Mouse (Mus musculus): Measurements from ENCODE around the gene Lif.

Lif gene

DNA sequence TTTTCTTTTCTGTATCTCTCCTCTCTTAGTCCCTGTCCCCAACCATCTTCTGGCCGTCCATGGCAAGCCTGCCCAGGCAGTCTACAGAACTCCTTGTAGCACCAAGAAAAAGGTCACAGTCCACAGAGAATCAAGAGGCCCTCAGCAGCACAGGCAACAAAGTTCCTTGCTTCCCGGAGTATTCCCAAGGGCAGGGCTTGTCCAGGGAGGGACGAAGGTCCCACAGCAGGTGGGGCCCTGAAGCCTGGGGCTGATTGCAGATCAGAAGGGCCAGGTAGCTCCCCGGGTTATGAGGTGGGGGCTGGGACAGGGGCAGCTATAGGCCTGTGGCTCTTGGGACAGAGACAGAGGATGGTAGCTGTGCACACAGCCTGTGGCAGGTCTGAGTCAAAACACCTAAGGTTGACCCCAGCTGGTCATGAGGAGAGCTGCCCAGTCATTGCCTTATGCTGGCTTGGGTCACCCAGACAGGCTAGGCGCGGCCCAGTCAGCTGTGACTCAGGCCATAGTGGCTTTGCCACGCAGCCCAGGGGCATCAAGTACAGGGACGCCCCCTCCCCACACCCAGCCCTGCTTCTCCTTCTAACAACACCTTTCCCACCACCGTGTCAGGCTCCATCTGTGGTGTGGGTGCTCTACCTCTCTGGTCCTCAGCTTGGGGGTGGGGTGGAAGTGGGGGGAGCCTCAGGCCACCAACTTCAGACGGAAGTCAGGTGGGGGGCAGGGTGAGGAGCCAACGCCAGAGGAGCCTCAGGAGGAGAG is at the start of gene Lif:
Lif (plus strand) TSS at position 712 of the 762 bp plus-strand sequence.
- DNase-seq (ENCODE audit: low spot score in 2 of 2), result no peak

DNA sequence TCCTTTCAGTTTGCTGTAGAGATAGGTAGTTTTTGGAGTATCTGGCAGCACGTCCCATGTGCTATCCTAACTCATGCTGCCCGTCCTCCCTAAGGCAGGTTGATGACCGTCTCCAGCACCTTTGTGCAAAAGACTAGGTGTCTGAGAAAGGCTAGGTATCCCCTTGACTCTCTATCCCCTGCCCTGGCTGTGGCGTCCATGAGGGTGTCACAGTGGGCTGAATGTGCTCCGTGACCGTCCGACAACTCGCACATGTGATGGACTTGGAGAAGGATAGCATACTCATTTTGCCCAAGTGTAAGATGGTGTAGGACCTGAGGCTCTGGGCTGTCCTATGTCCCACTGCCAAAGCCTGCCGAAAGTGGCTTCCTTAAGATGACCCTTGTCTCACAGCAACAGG is 49.7 kb upstream of the Lif start:
- DNase-seq (ENCODE audit: low spot score in 2 of 2), result no peak

DNA sequence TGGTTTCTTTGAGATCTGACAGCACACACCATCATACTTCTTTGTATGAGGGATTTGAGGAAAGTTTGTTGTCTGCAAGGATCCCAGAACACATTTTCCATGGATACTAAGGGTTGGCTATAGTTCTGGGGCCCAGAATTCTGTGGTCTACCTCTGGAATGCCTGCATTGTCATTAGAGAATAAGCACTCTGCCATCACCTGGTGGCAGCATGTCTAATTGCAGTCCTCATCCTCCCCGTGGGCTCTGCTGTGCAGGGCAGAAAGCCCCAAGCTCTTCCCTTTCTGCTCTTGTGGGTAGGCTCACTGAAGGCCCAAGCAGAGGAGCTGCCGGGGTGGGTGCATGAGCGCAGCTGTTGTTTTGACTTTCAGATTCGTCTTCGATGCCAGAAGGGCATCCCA is 47.8 kb upstream of the Lif start:
- no peak for DNase-seq (ENCODE audit: low spot score in 2 of 2)

DNA sequence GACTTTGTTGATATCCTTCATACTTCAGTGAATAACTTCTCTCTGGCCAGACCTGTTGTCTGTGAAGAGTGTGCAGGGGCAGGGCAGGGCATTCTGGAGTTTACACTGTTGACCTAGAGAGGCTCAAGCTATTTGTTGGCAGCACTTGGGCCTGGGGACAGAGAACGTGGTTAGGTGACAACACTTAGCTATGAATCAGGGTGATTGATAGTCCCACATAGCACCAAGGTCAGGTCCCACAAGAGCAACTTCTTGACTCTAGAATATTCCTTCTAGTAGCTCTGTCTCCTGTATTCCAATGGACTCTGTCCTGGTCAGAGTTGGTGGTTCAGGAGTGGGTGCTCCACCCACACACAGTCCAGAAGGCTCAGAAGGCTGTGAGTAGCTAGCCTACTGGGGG is 46.6 kb upstream of the Lif start:
- DNase-seq (ENCODE audit: low spot score in 2 of 2), result no peak

DNA sequence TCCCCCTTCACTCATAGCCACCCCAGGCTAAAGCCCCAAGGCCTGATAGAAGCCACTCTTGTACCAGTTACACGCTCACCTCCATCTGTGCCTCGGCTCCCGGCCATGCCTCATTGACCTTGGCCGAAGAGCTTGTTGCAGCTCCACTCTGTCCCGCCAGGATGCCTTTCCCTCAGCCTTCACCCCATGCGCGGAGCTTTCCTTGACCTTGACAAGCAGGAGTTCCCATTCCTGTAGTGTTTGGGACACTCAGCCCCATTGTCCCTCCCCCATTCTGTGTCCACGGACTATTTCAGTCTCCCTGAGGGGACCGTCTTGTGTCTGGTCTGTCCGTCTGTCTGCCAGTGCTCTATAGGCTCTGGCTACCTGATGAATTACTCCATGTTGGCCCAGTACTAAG is 44.2 kb upstream of the Lif start:
- no peak for DNase-seq (ENCODE audit: low spot score in 2 of 2)

DNA sequence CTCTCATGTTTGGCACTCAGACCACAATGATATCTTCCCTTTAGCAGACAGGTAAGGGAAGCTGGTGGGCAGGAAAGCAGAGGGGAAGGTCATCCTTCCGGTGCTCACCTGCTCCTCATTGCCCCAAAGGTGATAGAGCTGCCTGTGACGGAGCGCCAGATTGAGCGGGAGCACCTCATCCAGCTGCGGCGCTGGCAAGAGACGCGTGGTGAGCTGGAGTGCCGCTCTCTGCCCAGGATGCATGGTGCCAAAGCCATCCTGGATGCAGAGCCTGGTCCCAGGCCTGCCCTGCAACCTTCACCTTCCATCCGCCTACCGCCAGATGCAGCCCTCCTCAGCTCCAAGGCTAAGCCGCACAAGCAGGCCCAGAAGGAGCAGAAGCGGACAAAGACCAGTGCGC is 42.8 kb upstream of the Lif start:
- DNase-seq (ENCODE audit: low spot score in 2 of 2), result no peak

DNA sequence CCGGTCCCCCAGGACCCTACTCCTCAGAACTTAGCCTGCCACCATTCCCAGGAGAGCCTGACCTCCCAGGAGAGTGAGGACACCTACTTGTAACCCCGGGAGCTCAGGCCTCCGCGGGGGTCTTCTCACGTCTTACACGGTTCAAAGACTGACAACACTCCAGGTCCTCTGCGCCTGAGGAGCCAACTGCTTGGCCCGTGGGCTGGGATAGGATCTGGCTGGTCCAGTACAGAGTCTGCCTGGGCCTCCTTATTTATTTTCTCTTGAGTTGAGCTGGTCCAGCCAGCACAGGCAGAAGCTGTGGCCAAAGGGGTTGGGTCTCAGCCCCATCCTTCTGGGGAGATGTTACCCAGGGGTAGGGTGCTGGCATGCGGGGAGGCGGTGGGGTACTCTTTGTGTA is 42.3 kb upstream of the Lif start:
- DNase-seq (ENCODE audit: low spot score in 2 of 2), result no peak

DNA sequence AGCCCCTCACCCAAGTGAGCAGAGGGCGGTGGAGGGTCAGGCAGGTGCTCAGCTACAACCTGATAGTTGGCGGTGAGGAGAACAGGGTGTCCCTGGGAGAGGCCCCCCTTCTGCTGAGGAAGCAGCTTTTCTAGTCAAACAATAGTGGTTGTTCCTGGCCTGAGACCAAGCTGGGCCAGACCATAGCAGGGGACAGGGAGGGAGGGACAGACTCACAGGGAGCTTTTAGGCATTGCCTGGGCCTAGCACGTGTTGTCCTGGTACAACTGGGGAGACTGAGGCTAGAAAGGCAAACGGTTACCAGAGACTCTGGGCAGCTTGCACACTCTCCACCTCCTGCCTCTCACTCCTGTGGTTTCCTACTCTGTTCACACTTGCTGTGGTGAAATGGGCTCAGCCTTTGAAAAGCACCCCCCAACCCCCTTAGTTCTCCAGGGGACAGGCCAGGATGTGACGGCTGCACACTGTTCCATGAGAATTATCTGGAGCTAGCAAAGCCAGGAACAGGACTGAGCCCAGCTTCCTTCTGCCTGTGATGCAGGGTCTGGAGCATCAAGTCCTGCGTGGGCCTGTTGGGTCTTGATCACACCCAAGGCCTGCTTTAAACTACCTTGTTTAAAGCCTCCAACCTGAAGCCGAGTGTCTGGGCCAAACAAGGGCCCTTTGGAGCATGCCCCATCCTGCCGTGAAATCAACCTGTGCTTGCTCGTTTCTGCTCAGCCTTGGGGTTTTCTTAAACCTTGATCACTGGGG is 40.9 kb upstream of the Lif start:
- no peak for DNase-seq (ENCODE audit: low spot score in 2 of 2)

DNA sequence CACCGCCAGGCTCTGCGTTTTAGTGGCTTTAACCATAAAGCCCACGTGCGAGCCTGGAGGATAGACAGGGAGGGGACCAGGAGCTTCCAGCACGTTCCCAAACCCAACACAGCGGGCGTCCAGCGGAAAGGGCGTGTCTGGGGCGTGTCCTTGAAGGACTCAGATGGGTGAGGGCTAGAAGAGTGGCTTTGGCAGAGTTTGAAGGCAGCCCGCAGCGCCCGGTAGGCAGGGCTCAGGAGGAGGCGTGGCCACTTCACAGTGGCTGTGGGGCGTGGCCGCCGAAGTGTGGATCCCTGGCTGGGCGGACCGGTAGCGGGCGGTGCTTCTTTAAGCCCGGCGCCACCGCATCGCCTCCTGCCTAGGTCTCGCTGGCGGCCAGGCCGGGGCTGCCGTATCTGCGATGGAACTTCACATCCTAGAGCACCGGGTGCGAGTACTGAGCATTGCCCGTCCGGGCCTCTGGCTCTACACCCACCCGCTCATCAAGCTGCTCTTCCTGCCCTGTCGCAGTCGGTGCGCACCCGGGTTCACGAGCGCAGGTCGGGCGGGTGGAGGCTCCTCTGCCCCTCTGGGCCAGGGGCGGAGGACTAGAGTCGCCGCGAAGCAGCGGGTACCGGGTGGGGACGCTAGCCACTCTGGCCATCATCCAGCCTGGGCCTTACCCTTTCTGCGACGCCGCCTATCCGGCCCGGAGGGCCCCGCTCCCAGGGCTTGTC is 39.3 kb upstream of the Lif start, which contains the start of gene Castor1:
Castor1 (plus strand) TSS at position 312 of the 716 bp plus-strand sequence.
- DNase-seq (ENCODE audit: low spot score in 2 of 2), result peak; percentile 52 to 70

DNA sequence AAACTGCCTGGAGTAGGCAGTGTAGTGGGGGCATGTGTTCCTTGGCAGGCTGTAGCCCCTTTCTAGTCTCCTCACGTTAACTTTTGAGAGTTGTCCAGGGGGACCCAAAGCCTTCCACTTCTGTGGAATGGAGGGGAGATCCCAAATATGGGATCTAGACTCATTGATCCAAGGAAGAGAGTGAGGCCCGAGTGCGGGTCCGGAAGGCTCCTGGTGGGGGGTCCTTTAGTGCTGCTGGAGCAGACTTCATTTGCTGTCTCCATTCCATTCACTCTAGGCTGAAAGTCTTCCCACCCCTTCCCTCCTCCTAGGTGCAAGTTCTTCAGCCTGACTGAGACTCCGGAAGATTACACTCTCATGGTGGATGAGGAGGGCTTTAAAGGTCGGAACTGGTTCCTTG is 38.7 kb upstream of the Lif start:
- DNase-seq (ENCODE audit: low spot score in 2 of 2), result no peak

DNA sequence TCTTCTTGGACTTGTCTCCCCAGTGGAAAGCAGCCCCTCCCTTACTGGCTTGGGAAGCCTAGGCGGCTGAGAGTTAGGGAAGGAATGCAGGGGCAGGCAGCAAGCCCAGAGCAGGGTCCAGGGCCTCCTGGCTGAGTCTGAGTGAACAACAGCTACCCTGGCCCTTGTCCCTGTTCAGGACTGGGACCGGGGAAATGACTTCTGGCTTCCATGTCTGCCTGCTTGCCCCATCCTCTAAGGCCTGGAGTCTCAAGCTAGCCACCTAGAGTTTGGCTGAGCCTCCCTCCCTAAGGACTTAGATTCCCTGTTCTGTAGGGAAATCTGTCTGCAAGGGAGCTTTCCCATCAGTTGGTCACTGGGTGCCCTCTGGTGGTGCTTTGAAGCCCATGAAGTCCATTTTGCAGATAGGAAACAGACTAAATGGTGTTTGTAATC is 38.0 kb upstream of the Lif start:
- peak; percentile 83 for DNase-seq (ENCODE audit: low spot score in 2 of 2)

DNA sequence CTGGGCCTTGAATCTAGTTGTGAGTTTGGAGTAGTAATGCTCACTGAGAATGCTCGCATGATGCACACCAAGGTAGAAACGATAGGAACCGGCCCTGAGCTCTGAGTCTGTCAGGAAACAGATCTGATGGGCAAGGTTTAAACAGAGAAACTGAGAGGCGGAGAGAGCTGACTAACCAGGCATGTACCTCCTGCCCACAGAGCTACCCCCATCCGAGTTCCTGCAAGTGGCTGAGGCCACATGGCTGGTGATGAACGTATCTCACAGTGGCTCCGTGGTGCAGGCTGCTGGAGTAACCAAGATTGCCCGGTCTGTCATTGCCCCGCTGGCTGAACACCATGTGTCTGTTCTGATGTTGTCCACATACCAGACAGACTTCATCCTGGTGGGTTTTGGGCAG is 37.4 kb upstream of the Lif start:
- peak; percentile 16 to 25 for DNase-seq (ENCODE audit: low spot score in 2 of 2)

DNA sequence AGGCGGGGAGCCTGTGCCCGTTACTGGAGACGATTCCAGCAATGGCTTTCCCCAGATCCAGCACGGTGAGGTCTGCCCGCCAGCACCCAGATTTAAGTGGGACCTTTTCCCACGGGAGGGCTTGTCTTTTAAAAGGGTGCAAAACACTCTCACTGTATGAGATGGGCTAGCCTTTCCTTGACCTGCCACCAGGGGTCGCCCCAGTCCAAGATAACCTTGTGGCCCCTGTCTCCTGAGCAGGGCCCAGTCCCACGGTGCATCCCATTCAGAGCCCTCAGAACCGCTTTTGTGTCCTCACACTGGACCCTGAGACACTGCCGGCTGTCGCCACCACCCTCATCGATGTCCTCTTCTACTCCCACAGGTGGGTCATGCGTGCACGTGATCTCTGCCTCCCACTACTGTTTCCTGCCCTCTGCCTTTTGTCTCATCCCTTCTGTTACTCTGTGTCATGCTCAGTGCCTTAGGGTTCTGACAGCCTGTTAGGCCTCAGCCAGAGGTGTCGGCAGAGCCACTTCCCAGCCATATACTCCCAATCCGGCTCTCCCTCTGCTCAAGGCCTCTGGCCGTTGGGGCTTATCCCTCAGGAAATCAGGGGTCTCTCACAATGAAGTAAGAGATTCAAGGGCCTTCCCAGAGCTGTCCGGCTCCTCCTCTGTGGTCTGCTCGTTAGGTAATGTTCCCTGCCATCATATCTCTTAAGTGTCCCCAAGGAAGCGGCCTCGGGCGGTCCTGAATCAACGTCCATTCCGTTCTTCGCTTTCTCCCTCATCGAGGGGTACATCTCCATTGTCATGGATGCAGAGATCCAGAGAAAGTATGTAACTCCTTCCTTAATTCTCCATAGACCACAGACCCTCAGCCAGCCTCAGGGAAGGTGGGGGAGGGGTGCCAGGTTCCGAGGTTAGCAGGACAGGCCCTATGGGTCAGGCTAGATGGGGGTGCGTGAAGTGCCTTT is 36.6 kb upstream of the Lif start:
- peak; percentile 61 to 64 for DNase-seq (ENCODE audit: low spot score in 2 of 2)

DNA sequence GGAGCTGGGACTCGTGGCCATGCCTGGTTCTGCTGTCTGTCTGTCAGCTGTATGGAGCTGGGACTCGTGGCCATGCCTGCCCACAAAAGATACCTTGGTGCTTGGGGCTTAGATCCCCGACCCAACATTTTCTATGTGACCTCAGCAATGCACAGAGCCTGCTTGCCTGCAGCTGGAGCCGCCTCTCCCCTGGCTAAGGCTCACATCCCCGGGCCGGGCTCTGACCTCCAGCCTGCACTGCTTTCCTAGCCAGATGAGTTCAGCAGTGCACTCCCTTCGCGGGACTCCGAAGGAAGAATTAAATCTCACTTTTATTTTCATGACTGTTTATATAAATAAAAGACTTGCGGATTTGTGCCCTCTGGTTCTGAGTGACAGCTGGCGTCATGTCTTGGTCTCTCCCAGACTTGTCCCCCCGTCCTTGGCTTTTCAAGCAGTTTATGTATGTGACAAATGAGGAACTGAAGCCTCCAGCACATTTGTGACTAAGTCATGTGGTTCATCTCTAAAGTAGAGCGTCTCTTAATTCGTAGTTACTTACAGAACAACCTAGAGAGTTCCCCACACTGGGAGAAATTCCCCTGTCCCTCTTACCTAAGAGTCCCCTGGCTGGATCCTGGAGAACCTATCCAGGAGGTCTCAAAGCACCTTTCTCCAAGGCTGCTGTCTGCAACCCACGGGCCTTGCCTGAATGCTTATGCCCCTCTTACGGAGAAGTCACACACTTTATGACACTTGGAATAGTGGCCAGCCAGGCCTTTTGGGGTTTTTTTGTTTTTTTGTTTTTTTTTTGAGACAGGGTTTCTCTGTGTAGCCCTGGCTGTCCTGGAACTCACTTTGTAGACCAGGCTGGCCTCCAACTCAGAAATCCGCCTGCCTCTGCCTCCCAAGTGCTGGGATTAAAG is 35.1 kb upstream of the Lif start:
- no peak for DNase-seq (ENCODE audit: low spot score in 2 of 2)

DNA sequence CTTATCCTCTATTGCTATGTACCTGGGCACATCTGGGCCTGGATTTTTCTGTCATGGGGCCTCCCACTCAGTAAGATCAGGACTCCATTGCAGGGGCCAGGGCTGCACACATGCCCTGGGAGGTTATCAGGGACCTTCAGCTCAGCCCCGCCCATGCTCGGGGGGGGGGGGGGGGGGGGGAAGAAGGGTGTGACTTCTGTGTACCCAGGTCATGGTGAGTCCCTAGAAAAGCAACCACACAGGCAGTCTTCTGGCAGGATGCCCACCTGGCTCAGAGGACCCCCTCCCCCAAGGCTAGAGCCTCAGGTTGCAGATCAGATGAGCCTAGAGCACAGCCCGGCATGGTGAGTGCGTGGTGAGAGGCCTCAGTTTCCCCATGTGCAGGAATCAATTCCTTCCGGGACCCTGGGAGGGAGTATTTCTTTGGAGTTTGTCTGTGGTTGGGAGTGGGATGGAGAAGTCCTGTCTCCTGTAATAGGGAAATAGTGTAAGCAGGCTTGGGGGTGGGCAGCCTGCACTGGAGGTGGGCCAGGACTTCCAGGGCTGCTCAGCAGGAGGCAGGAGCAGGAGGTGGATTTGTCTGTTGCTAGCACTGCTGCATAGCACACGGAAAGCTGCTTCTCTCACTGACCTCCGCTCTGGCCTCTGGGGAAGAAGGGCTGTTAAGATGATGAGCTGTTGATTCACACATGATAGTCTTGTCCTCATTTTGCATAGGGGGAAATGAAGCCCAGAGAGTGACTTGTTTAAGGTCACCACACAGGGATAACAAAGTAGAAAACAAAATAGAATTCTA is 33.8 kb upstream of the Lif start:
- DNase-seq (ENCODE audit: low spot score in 2 of 2), result no peak

DNA sequence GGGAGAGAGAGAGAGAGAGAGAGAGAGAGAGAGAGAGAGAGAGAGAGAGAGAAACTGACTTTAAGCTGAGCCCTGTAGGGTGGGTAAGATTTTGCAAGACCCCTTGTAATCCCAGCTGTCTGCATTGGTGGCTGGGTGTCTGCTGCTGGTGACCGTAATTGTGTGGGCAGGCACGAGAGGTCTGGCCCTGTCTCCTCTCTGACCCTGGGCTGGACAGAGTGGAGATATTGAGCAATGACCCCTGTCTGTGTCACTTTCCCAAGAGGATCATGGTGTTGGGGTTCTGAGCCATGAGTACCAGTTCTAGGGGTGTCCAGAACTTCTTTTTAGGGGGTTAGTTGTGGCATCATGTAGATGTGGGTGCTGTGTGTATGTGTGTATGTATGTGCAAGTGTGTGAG is 33.1 kb upstream of the Lif start:
- no peak for DNase-seq (ENCODE audit: low spot score in 2 of 2)

DNA sequence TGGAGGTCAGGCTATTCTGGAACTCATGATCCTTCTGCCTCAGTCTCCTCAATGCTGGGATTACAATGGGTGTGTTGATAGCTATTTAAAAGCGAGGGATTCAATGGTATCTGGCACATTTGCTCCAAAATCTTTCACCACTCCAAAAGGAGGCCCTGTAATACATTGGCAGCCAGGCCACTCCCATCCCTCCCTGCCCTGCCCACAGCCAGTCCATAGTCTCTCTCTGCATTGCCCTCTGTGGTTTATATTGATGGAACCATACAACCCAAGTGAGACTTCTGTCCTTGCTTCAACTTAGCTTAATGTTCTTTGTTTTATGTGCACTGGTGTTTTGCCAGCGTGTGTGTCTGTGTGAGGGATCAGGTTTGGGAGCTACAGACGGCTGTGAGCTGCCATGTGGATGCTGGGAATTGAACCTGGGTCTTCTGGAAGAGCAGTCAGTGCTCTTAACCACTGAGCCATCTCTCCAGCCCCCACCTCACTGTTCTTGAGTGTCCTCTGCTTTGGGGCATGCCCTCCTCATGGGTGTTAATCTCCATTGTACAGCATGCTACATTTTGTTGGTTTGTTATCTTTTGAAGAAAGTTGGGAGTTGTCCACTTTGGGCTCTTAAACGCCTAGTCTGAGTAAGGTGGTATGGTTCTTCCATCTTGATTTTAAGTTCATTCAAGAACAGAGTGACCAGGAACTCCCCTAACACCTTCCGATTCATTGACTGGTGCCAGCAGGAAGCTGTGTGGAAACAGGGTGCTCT is 30.6 kb upstream of the Lif start:
- DNase-seq (ENCODE audit: low spot score in 2 of 2), result no peak

DNA sequence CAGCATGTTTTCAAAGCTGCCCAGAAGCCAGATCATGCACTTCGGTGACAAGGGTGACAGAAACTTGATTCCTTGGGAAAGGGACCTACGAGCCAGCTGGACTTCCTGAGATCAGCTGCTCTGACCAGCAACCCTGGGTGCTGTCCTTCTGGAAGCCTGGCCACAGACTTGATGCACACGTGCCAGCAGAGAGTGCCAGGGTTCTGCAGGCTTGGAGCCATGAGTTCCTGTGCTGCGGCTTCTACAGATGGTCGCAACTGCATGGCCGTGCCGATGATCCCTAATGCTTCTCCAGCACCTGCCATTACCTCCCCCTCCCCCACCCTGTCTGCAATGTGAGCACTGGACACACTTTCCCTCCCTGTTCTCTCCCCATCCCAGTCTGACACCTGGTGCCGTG is 28.9 kb upstream of the Lif start:
- DNase-seq (ENCODE audit: low spot score in 2 of 2), result no peak

DNA sequence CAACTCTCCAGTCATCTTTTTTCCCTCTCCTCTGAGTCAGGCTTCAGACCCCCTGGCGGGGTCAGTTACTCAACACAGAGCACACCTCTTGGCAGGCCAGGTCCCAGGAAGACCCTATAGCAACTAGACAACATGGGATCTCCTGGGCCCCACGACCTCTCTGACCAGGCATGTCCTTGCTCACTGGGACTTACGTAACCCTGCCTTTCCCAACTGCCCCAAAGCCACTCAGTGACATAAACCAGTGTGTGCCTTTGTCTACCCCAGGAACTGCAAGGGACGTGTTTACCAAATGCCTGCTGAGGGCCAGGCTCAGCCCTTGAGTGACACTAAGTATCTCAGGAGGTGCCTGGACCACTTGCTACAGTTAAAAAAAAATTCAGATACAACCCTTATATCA is 27.5 kb upstream of the Lif start:
- DNase-seq (ENCODE audit: low spot score in 2 of 2), result no peak
